Mouse (Mus musculus): ENCODE data around the gene Trdmt1. TPM values are rescaled to one million over a fixed set of nuclear protein-coding genes. Genes with fewer than 3 reads are reported as not detected.
A peak's percentile ranks its signal among the peaks of the same experiment; 100 is the strongest.
"Not testable (repeated sequence)": the region's sequence is repeated elsewhere in the genome, so short reads cannot be mapped to it uniquely, and the experiment has no call there.

Trdmt1 gene
- 1 to 10 TPM; 4.2 to 5.0 TPM for total RNA-seq (2021)
- long read RNA-seq, experiment 1, partial matches to known transcripts, result 0 of 1 reads
- long read RNA-seq, experiment 1, other reads (novel, unspliced or antisense), result 1 of 1 reads
- long read RNA-seq, experiment 2, partial matches to known transcripts, result 0 of 1 reads
- long read RNA-seq, experiment 2, other reads (novel, unspliced or antisense), result 1 of 1 reads

DNA sequence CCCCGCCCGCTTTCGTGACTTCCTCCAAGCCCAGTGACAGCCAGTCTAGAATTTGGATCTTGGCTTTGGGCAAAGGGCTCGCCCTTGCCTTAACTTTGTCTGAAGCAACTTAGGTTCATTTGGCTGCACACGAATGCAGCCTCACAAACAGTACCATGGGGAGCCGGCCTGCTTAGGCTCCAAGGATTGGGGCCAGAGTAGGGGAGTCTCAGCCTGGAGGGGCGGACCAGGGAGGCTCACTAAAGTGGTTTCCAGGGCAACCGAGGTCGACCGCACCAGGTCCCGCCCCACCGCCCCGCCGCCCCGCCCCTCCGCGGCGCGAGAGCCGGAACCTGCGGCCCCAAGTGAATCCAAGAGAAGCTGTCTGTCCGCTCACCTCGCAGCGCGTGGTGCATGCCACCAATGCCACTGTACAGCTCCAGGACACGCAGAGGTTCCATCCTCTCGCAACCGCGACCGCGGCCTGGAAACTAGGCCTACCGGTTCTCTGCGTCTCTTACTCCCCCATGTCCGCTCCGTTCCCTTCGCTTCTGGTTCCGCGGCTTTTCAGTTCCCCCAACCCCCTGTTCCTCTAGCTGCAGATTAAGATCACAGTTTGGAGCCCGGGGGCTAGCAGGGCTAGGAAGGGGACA is at the start of gene Trdmt1:
Trdmt1 (minus strand) TSS at position 476 of the 632 bp plus-strand sequence.
- peak; percentile 67 to 76 for DNase-seq (ENCODE audit: low spot score in 2 of 2)

DNA sequence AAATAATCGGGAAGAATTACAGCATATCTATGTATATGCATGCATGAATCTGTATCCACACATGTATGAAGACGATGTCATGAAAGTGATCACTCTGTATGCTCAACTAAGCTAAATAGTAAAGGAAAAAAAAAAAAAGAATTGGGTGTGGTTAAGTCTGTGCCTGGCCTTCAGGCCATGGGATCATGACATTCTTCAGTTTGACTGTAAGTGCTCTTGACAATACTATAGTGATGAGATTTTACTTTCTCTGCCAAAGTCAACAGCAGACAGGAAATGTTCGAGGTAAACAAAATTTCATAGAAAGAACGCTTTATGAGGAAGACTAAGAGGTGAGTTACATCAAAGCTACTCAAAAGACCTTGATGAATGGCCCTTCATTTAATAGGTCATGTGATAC is 48.9 kb upstream of the Trdmt1 start:
- no peak for DNase-seq (ENCODE audit: low spot score in 2 of 2)

DNA sequence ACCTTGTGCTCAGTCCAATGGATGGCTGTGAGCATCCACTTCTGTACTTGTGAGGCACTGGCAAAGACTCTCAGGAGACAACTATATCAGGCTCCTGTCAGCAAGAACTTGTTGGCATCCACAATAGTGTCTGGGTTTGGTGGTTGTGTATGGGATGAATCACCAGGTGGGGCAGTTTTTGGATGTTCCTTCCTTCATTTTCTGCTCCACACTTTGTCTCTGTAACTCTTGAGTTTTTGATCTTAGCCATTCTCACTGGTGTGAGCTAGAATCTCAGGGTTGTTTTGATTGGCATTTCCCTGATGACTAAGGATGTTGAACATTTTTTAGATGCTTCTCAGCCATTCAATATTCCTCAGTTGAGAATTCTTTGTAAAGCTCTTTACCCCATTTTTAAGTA is 39.3 kb upstream of the Trdmt1 start:
- not testable (repeated sequence) for DNase-seq (ENCODE audit: low spot score in 2 of 2)

DNA sequence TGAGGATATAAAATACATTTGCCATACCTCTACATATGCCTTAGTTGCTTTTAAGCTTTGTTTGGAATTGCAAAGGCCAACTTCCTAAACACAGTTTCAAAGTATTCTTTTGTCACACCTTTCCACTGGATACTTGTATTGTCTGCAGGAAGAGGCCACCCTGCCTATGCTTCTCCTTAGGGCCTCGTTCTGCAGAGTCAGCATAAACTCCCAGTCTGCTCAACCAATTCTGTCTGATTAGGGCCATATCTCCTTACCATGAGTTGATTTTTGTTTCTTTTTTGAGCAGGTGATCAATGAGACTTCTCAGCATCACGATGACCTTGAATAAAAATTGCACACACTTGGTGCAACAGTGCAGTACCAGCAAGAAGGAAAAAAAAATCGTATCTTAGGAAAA is 37.7 kb upstream of the Trdmt1 start:
- no peak for DNase-seq (ENCODE audit: low spot score in 2 of 2)

- no peak for DNase-seq (ENCODE audit: low spot score in 2 of 2)
Measured at GRCm38 (mm10) chr2:13579991-13580390, 35.5 kb upstream of the Trdmt1 start.

DNA sequence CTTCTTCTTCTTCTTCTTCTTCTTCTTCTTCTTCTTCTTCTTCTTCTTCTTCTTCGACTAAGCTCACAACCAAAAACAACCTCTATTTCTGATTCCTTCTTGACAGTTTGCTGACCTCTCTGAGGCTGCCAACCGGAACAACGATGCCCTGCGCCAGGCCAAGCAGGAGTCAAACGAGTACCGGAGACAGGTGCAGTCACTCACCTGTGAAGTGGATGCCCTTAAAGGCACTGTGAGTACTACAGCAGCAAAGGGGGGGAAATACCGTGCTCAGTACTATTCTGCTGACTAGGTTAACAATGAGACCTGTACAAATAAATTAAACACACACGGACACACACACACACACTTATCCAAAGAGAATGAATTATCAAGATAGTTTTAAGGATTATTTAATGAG is 34.8 kb upstream of the Trdmt1 start:
- no peak for DNase-seq (ENCODE audit: low spot score in 2 of 2)

DNA sequence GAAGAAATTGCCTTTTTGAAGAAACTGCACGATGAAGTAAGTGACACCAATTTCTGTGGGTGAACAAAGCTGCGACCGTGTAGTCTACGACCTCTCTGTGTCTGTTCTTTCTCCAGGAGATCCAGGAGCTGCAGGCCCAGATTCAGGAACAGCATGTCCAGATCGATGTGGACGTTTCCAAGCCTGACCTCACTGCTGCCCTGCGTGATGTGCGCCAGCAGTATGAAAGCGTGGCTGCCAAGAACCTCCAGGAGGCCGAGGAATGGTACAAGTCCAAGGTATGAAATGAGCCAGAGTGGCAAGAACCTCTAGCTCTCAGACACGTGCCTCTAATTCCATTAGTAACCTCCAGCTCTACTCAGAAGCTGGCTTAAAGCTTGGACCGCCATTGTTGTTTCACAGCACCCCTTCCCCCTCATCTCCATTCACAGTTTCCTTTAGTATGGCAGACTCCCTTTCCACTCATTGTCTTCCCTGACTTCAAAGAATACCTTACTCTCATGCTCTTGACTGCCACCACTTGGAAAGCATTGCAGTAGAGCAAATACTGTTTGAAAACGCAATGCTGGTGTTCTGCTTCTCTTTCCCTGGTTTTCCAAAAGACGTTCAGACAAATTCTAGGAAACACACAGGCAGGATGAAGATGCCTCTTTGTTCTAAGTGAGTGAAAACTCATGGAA is 34.1 kb upstream of the Trdmt1 start:
- DNase-seq (ENCODE audit: low spot score in 2 of 2), result no peak

DNA sequence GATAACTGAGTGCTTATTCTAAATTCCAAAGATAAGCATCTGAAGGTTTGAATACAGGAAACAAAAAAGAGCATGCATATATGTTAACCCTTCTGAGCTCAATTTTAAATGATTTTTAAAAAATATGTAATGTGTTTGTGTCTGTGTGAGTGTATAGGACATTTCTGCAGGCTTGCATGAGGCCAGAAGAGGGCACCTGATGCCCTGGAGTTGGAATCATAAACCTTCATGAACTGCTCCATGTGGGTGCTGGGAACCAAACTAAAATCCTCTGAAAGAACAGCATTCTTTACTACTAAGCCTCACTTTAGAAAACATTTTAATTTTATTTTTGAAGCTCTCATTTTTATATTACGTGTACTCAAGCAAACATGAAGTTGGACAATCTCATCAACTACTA is 32.9 kb upstream of the Trdmt1 start:
- no peak for DNase-seq (ENCODE audit: low spot score in 2 of 2)

DNA sequence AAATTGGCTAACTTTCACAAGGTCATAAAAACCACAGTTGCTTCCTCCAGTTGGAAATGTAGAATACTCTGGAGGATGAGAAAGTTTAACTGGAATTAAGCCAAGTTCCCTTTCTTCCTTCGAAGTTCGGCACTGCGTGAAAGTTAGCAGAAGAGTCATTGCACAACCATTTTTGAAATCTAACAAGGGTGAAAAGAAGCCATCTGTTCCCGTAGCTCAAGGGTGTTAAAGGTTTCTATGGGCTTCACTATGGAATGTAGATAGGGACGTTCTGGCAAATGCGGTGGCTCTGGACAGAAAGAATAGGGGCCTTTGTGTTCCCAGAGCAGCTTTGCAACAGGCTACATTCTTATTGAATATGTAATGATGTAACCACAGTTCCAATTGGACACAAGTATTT is 31.5 kb upstream of the Trdmt1 start:
- DNase-seq (ENCODE audit: low spot score in 2 of 2), result no peak

- DNase-seq (ENCODE audit: low spot score in 2 of 2), result peak; percentile 60 to 76
Measured at GRCm38 (mm10) chr2:13575287-13575801, 30.9 kb upstream of the Trdmt1 start.

GRCm38 (mm10) chr2:13574801-13575150 is 30.3 kb upstream of the Trdmt1 start:
- DNase-seq (ENCODE audit: low spot score in 2 of 2), result no peak

- peak in 1 of 2 experiments; percentile 12 for DNase-seq (ENCODE audit: low spot score in 2 of 2)
Measured at GRCm38 (mm10) chr2:13574066-13574800, 29.8 kb upstream of the Trdmt1 start.

DNA sequence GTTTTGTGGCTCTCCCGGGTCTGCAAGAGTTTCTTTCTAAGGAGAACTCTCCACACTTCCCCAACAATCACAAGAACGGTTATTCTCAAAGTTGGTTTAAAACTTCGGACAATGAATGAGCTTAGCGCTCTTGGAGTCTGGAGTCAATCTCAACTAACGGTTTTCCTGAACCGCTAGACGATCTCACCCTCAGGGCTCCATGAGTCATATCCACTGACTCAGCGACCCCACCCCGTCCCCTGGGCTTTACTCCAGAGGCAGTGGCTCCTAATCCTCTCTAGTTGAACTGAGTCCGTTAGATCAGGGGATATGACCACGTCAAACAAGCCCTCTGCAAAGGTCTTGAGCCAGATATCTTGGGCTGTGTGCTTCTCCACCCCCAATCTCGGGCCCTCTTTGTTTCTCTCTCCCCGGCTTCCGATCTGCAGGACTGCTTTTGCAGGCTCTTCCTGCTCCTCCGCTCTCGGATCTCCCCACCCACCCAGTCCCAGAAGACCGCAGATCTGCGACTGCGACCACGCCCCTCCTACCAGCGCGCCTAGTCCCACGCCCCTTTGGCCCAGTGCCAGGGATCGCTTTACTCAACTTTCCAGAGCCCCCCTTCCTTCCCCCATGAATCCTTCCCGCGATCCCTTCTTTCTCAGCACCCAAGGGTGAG is 29.1 kb upstream of the Trdmt1 start, which contains the start of gene Vim:
Vim (plus strand) TSS at position 520 of the 658 bp plus-strand sequence.
- peak; percentile 32 to 34 for DNase-seq (ENCODE audit: low spot score in 2 of 2)

DNA sequence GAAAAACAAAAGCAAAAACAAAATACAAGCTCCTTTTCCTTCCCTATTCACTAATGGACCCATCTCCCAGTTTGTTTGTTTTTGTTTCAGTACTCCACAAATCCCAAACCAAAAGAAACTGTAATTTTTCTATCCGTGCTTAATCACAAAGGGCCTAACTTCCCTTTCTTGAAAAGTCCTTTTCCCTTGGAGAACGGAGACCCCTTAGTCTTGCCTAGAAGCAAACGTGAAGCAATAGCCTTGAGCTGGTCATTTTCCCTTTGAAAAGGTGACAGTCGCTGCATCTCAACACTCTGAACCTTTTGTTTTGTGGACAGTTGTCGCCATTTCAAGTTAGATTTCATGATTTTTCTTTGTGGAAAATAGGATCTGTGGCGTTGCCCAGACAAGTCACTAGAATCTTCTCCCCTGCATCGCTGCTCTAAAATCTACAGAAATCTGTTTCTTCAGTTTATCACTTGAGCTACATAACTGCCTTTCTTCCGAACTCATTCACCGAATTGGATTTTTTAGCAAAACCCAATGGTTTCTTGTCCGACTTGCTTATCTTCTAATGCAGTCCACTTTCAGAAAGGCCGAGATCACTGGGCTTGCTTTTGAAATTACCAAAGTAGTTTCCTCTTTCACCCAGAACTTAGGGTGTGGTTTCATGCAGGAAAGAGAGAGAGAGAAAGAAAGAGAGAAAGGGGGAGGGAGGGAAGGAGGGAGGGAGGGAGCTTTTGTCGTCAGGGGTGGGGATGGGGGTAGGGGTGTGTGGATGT is 28.4 kb upstream of the Trdmt1 start:
- DNase-seq (ENCODE audit: low spot score in 2 of 2), result no peak

- no peak for DNase-seq (ENCODE audit: low spot score in 2 of 2)
Measured at GRCm38 (mm10) chr2:13572101-13572553, 27.7 kb upstream of the Trdmt1 start.

GRCm38 (mm10) chr2:13570122-13570521 is 25.7 kb upstream of the Trdmt1 start:
- no peak for DNase-seq (ENCODE audit: low spot score in 2 of 2)

DNA sequence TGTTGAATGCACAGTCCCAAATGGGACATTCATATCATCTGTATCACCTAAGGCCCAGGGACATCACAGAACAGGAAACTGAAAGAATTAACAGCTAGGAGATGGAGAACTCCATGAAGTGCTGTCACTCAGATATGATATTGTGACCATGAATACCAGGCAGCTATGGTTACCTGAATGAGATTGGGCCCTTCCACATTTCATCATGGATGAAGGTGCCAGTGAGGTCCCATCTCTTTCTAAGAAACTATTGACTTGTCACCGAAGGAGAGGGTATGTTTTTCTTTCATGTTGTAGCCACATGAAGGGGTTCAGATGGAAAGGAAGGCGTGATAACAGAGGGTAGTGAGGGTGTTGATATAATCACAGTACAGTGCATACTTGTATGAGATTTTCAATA is 15.9 kb upstream of the Trdmt1 start:
- DNase-seq (ENCODE audit: low spot score in 2 of 2), result no peak

DNA sequence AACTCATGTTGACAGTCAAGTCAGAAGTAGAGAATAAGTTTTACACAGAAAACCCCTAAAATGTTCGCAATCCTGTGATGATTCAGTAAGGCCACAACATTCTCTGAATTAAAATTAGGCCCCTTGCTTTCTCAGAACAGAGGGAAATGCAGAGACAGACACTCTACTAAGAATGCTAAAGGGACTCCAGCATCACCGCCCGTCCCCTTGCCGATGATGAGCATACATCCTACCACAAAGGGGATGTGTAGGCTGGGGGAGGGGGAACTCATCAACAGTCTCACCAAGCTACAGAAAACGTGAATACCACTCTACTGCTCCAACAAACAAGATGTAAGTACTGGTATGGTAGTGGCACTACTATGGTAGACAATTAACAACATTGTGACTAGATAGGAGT is 15.3 kb upstream of the Trdmt1 start:
- DNase-seq (ENCODE audit: low spot score in 2 of 2), result no peak

- no peak for DNase-seq (ENCODE audit: low spot score in 2 of 2)
Measured at GRCm38 (mm10) chr2:13559303-13559702, 14.8 kb upstream of the Trdmt1 start.

- no peak for DNase-seq (ENCODE audit: low spot score in 2 of 2)
Measured at GRCm38 (mm10) chr2:13558607-13559262, 14.3 kb upstream of the Trdmt1 start.

All from left cerebral cortex, adult 18-20 months (tissue).